Mouse (Mus musculus) myocyte (in vitro differentiated cells): ENCODE results near the gene Arhgap22.
A peak's percentile ranks its signal among the peaks of the same experiment; 100 is the strongest.

Experiments used
- E2F4 ChIP-seq: IDR thresholded peaks from one replicate; pipeline ENCODE4 v1.6.1; 2011; ENCODE audit warnings: mild to moderate bottlenecking, control low read depth, moderate library complexity; ENCODE audit not compliant: insufficient read depth
- MAX ChIP-seq: IDR thresholded peaks from one replicate; pipeline ENCODE4 v1.6.1; 2011; ENCODE audit warnings: low read depth, mild to moderate bottlenecking, control low read depth
- MYOD1 ChIP-seq, 3 experiments: IDR thresholded peaks; one replicate each; pipeline ENCODE4 v1.6.1; 2011; ENCODE audit warnings: control low read depth in 2 of 3, low read depth in 2 of 3, mild to moderate bottlenecking in 2 of 3, moderate library complexity in 1 of 3; ENCODE audit not compliant: insufficient read length in 2 of 3, control insufficient read depth in 1 of 3
- MYOG ChIP-seq, 3 experiments: IDR thresholded peaks; one replicate each; pipeline ENCODE4 v1.6.1; 2011; ENCODE audit warnings: control low read depth in 2 of 3, low read depth in 2 of 3, mild to moderate bottlenecking in 2 of 3; ENCODE audit not compliant: insufficient read length in 2 of 3, control insufficient read depth in 1 of 3, insufficient read depth in 1 of 3
- POLR2A ChIP-seq: IDR thresholded peaks from one replicate; pipeline ENCODE4 v1.6.1; 2011; ENCODE audit warnings: low read depth, mild to moderate bottlenecking, control low read depth, moderate library complexity; ENCODE audit not compliant: insufficient read length
- POLR2AphosphoS2 ChIP-seq: IDR thresholded peaks from one replicate; pipeline ENCODE4 v1.6.1; 2011; ENCODE audit warnings: low read depth, control low read depth; ENCODE audit not compliant: insufficient read length
- REST ChIP-seq: IDR thresholded peaks from one replicate; pipeline ENCODE4 v1.6.1; 2011; ENCODE audit warnings: mild to moderate bottlenecking, control low read depth, moderate library complexity; ENCODE audit not compliant: insufficient read depth, insufficient read length
- SRF ChIP-seq: IDR thresholded peaks from one replicate; pipeline ENCODE4 v1.6.1; 2011; ENCODE audit warnings: low read depth; ENCODE audit not compliant: control insufficient read depth, insufficient read length
- TCF12 ChIP-seq: IDR thresholded peaks from one replicate; pipeline ENCODE4 v1.6.1; 2011; ENCODE audit warnings: mild to moderate bottlenecking, control low read depth; ENCODE audit not compliant: poor library complexity, insufficient read depth, severe bottlenecking
- USF1 ChIP-seq: IDR thresholded peaks from one replicate; pipeline ENCODE4 v1.6.1; 2011; ENCODE audit warnings: low read depth, mild to moderate bottlenecking, control low read depth, moderate library complexity

DNA sequence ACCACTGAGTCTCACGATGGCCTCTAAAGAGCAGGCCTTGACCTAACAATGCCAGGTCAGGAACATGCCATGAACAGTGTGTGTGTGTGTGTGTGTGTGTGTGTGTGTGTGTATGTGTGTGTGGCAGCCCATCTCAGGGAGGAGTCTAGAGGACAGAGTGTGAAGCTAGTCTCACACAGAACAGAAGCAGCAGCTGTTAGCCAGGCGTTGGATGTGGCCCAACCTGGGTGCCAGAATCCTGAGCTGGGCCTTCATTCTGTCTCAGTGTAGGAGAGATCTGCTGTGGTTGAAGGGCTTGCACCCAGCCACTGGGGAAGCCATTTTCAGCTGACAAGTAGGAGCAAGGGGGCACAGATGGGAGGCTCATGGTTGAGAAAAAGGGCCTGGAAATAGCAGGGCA is 64.5 kb downstream of the Arhgap22 start:
- no peak for TF ChIP-seq USF1
- TF ChIP-seq SRF: no peak
- TF ChIP-seq TCF12: no peak
- TF ChIP-seq POLR2A: no peak
- TF ChIP-seq POLR2AphosphoS2: no peak
- peak in 2 of 3 experiments; percentile 31 to 57 for TF ChIP-seq MYOG (IDR thresholded peaks at IDR 0.05; ENCODE audit: control insufficient read depth in 1 of 3, insufficient read depth in 1 of 3, insufficient read length in 2 of 3, low read depth in 2 of 3)
- no peak for TF ChIP-seq MAX
- no peak for TF ChIP-seq REST
- no peak for TF ChIP-seq E2F4
- peak in 2 of 3 experiments; percentile 47 to 55 for TF ChIP-seq MYOD1 (IDR thresholded peaks at IDR 0.05; ENCODE audit: control insufficient read depth in 1 of 3, insufficient read length in 2 of 3, low read depth in 2 of 3)
